27 mouse cellular contexts compared by ENCODE assay signal in the genomic region with DNA sequence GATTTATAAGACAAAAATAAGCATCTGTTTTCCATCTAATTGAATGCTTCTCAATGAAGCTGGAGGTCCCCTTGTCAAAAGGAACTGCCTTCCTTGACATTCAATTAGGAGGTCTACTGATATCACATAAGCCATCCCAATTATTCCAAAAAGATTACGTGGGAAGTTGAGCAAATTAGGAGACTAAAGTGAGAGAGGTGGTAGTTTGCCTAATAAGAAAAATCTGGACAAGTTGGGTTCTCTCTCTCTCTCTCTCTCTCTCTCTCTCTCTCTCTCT.
"Had no signal": no experiment of that assay in that cellular context is flagged by ENCODE, and none has a peak within 500 bp of the region (broad histone marks: within the 10 kb centered on the region; RNA-seq: fewer than 3 reads in every experiment).

No protein-coding gene starts in this region.

- H3K4me1 ChIP-seq: heart, embryonic 13.5 days; heart, embryonic 15.5 days; hindbrain, embryonic 13.5 days; hindbrain, embryonic 15.5 days; kidney, embryonic 15.5 days; limb, embryonic 13.5 days; limb, embryonic 15.5 days; liver, embryonic 12.5 days had no signal

- ATAC-seq: hindbrain, postnatal 0 days; intestine, embryonic 16.5 days; liver, embryonic 12.5 days had no signal

- H3K36me3 ChIP-seq: heart, embryonic 13.5 days; heart, embryonic 15.5 days; hindbrain, embryonic 13.5 days; hindbrain, embryonic 15.5 days; kidney, embryonic 15.5 days; limb, embryonic 13.5 days; limb, embryonic 15.5 days; liver, embryonic 12.5 days had no signal

- H3K9me3 ChIP-seq: heart, embryonic 15.5 days; hindbrain, embryonic 13.5 days; hindbrain, embryonic 15.5 days; kidney, embryonic 15.5 days; limb, embryonic 13.5 days; limb, embryonic 15.5 days; liver, embryonic 12.5 days had no signal

- H3K27me3 ChIP-seq: heart, embryonic 13.5 days; heart, embryonic 15.5 days; hindbrain, embryonic 13.5 days; hindbrain, embryonic 15.5 days; kidney, embryonic 15.5 days; limb, embryonic 13.5 days; limb, embryonic 15.5 days; liver, embryonic 12.5 days had no signal

- H3K27ac ChIP-seq: heart, adult 2 months; heart, embryonic 13.5 days; heart, embryonic 15.5 days; hindbrain, embryonic 13.5 days; hindbrain, embryonic 15.5 days; hindbrain, postnatal 0 days; kidney, embryonic 15.5 days; kidney, postnatal 0 days; limb, embryonic 13.5 days; limb, embryonic 15.5 days; liver, embryonic 12.5 days; liver, embryonic 14.5 days had no signal

- H3K4me3 ChIP-seq: heart, adult 2 months; heart, embryonic 13.5 days; heart, embryonic 15.5 days; hindbrain, embryonic 13.5 days; hindbrain, embryonic 15.5 days; kidney, embryonic 15.5 days; limb, embryonic 13.5 days; limb, embryonic 15.5 days; liver, embryonic 12.5 days had no signal

- DNase-seq: gastrocnemius, postnatal 14 days; gastrocnemius, postnatal 36 days; heart, adult 11 months; heart, adult 2 months; heart, postnatal 14 days; heart, postnatal 36 days; kidney, adult 11 months; kidney, adult 2 months; kidney, adult 9 months; kidney, postnatal 14 days; kidney, postnatal 36 days; layer of hippocampus, adult 9-11 months; layer of hippocampus, postnatal 36 days; left cerebral cortex, postnatal 4 days had no signal

- H3K9ac ChIP-seq: heart, embryonic 13.5 days; heart, embryonic 15.5 days; hindbrain, embryonic 13.5 days; hindbrain, embryonic 15.5 days; kidney, embryonic 15.5 days; limb, embryonic 13.5 days; limb, embryonic 15.5 days; liver, embryonic 12.5 days; liver, embryonic 14.5 days had no signal

- H3K4me2 ChIP-seq: heart, embryonic 11.5 days; heart, embryonic 13.5 days; heart, embryonic 15.5 days; hindbrain, embryonic 13.5 days; hindbrain, embryonic 15.5 days; kidney, embryonic 15.5 days; limb, embryonic 13.5 days; limb, embryonic 15.5 days; liver, embryonic 12.5 days had no signal
